Mouse (Mus musculus): ENCODE data around the gene Lyzl4. TPM values are rescaled to one million over a fixed set of nuclear protein-coding genes. Genes with fewer than 3 reads are reported as not detected.

Lyzl4 gene
- polyA plus RNA-seq, 1 experiment = 11.8 TPM

DNA sequence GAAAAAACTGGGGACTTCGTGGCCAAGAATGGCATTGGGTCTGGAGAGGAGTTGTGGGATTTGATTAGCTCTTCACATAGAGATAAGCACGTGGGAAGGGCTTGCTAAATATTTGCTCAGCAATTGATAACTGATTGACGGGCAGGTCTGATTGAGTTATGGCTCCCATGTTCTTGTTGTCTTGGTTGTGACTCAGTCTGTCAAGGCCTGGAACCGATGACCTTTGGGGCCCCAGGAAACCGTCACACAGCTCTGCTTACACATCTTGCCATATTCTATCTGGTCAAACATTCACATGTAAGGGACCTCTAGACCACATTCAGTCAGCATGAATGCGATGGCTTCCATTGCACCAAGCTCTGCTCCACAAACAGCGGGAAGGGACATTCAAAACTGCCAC is 16.4 kb upstream of the Lyzl4 start:
- TF ChIP-seq POLR2A (IDR thresholded peaks at IDR 0.05; ENCODE audit: borderline replicate concordance, low read depth, low read length) (no peak), CTCF (IDR thresholded peaks at IDR 0.05; ENCODE audit: low read depth, low read length) (no peak)
- no peaks in the 10 kb centered on the region for H3K4me1 ChIP-seq (ENCODE audit: control insufficient read depth, insufficient read depth, low read length)
- H3K4me3 ChIP-seq (ENCODE audit: insufficient read depth, low read length) = no peak overlapping the region
- H3K27ac ChIP-seq (ENCODE audit: insufficient read depth, low read depth, low read length) = no peak overlapping the region

DNA sequence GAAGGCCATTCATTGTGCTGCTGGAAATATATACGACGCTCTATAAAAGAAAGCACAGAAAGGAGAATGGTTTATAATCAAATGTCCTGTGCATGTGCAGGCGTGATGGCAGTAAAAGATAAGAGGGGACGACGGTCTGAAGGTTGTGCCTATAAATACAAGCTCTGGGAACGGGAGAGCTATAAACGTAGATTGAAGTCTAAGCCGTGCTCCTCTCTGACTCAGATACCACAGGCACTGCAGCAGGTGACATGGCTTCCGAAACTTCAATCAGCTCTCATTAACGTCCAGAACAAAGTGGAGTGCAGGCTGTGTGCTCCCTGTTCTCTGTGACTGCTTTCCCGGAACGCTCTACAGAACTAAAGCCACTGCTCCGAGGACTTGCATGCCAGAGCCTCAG is 15.2 kb upstream of the Lyzl4 start:
- Histone ChIP-seq H3K4me3 (ENCODE audit: insufficient read depth, low read length) (no peak overlapping the region), H3K4me1 (ENCODE audit: control insufficient read depth, insufficient read depth, low read length) (no peaks in the 10 kb centered on the region), H3K27ac (ENCODE audit: insufficient read depth, low read depth, low read length) (no peak overlapping the region)
- TF ChIP-seq CTCF (IDR thresholded peaks at IDR 0.05; ENCODE audit: low read depth, low read length) (no peak), POLR2A (IDR thresholded peaks at IDR 0.05; ENCODE audit: borderline replicate concordance, low read depth, low read length) (no peak)

DNA sequence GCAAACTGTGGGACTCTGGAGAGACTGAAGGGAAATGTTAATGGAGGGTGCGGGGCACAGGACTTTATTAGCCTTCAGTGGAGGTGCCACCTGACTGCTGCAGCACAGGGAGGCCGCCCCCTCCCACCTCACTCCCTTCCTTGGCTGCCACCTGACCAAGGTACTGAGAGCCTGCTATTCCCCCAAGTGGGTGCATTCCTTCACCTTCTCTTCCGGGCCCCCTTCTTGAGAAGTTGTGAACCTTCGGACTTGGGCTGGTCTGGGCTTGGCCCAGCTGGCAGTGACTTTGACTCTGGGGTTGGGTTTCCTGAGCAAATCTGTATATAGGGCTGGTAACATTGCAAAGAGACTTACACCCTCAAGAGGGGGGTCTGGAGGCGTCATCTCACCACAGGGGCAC is 14.4 kb upstream of the Lyzl4 start:
- H3K4me3 ChIP-seq (ENCODE audit: insufficient read depth, low read length) = no peak overlapping the region
- H3K27ac ChIP-seq (ENCODE audit: insufficient read depth, low read depth, low read length) = no peak overlapping the region
- TF ChIP-seq CTCF (IDR thresholded peaks at IDR 0.05; ENCODE audit: low read depth, low read length) (no peak), POLR2A (IDR thresholded peaks at IDR 0.05; ENCODE audit: borderline replicate concordance, low read depth, low read length) (no peak)
- H3K4me1 ChIP-seq (ENCODE audit: control insufficient read depth, insufficient read depth, low read length) = no peaks in the 10 kb centered on the region

DNA sequence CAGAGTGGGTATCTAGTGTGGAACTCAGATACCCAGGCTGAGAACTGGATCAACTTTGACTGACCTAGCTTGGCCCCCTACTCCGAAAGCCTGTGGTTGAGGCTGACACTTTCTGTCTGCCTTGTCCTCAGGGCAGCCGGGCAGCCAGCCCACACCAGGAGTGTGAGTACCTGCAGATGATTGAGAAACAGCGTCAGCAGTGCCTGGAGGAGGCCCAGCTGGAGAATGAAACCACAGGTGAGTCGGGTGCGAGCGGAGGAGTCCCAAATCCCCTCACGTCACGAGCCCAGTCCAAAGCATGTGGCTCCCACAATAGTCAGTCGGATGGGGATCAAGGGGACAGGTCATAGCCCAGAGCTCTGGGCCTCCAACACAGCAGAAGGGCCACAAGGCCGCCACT is 11.8 kb upstream of the Lyzl4 start:
- Histone ChIP-seq H3K27ac (ENCODE audit: insufficient read depth, low read depth, low read length) (no peak overlapping the region), H3K4me1 (ENCODE audit: control insufficient read depth, insufficient read depth, low read length) (no peaks in the 10 kb centered on the region)
- TF ChIP-seq POLR2A (IDR thresholded peaks at IDR 0.05; ENCODE audit: borderline replicate concordance, low read depth, low read length) (no peak), CTCF (IDR thresholded peaks at IDR 0.05; ENCODE audit: low read depth, low read length) (no peak)

DNA sequence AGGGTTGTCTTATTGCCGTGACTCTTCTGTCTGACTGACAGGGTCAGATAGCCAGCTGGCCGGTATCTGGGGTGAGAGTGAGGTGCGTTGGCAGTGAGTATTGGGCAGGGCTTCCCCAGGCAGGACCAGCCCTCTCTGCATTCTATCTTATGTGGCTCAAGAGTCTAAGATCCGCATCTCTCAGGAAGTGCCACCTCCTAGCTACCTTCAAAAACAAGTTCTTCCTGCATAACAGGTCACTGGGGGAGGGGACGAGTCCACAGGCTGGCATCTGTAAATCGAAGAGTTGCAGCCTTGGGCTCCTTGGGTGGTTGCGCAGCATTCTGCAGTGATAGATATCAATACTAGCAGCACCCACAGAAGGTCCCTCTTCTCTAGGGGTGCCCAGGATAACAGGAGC is 5.1 kb upstream of the Lyzl4 start:
- Histone ChIP-seq H3K4me3 (ENCODE audit: insufficient read depth, low read length) (no peak overlapping the region), H3K27ac (ENCODE audit: insufficient read depth, low read depth, low read length) (no peak overlapping the region), H3K4me1 (ENCODE audit: control insufficient read depth, insufficient read depth, low read length) (no peaks in the 10 kb centered on the region)
- no peak for TF ChIP-seq CTCF (IDR thresholded peaks at IDR 0.05; ENCODE audit: low read depth, low read length)
- TF ChIP-seq POLR2A (IDR thresholded peaks at IDR 0.05; ENCODE audit: borderline replicate concordance, low read depth, low read length) = no peak

More for the DNA sequence above, 11.8 kb upstream of the Lyzl4 start:
- no peak overlapping the region for H3K4me3 ChIP-seq (ENCODE audit: insufficient read depth, low read length)

DNA sequence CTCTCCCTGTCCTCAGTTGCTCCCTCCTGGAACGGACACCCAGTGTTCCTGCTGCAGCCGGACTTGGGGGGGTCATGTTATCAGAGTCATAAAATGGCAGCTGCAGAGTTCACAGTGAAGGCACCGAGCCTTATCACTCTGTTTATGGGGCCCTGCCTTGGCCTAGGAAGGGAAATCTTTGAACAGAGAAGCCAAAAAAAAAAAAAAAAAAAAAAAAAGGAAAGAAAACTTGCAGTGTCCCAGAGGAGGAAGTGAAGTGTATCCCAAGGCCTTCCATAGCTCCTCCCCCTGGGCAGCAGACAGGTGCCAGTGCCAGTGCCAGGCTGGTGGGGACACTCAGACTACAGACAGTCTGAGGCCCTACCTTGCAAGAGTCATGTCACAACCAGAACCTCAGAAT is 3.0 kb upstream of the Lyzl4 start:
- H3K4me3 ChIP-seq (ENCODE audit: insufficient read depth, low read length) = no peak overlapping the region
- TF ChIP-seq POLR2A (IDR thresholded peaks at IDR 0.05; ENCODE audit: borderline replicate concordance, low read depth, low read length) = no peak
- TF ChIP-seq CTCF (IDR thresholded peaks at IDR 0.05; ENCODE audit: low read depth, low read length) = no peak
- peaks cover 6% of the 10 kb centered on the region; the same call in 1 of the 2 replicates for H3K4me1 ChIP-seq (ENCODE audit: control insufficient read depth, insufficient read depth, low read length)
- H3K27ac ChIP-seq (ENCODE audit: insufficient read depth, low read depth, low read length) = no peak overlapping the region

DNA sequence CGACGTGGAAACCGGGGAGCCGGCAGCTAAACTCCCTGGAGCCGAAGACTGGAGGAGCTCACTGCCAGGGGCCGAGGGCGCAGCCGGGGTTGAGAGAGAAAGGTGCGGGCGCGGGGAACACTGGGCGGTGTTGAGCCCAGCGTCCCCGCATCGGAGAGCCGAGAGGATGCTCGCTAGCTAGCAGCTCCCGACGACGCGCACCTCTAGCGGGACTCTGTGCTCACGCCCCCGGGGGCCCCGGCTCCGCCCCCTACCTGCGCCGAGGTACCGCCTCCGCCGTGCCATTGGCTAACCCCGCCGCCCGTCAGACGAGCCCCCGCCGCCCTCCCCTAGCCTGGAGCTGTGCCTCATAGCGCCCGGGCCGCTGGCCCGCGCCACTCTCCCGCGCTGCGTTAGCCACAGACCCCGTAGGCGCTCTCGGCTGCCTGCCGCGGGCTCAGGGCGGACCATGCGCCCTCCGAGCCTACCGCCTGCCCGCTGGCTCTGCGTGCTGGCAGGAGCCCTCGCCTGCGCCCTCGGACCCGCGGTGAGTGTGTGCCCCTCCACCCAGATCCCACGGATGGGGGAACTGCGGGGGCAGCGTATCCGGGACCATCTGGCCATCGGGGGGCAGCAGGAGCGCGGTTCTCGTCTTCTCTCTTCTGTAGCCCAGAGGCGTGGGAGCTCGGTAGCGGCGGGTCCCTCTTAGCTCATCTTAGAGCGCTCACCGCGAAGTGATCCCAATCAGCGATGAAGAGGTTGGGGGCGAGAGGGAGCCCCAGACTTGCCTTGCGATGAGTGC is 695 bp upstream of the Lyzl4 start, which contains the start of gene Vipr1:
Gene Vipr1, plus strand, starts transcription at position 316 of the 781 bp plus-strand sequence.
- peak within 1 kb of the TSS; percentile 54 for H3K4me3 ChIP-seq (ENCODE audit: insufficient read depth, low read length)
- no peak for TF ChIP-seq CTCF (IDR thresholded peaks at IDR 0.05; ENCODE audit: low read depth, low read length)
- no peak for TF ChIP-seq POLR2A (IDR thresholded peaks at IDR 0.05; ENCODE audit: borderline replicate concordance, low read depth, low read length)

DNA sequence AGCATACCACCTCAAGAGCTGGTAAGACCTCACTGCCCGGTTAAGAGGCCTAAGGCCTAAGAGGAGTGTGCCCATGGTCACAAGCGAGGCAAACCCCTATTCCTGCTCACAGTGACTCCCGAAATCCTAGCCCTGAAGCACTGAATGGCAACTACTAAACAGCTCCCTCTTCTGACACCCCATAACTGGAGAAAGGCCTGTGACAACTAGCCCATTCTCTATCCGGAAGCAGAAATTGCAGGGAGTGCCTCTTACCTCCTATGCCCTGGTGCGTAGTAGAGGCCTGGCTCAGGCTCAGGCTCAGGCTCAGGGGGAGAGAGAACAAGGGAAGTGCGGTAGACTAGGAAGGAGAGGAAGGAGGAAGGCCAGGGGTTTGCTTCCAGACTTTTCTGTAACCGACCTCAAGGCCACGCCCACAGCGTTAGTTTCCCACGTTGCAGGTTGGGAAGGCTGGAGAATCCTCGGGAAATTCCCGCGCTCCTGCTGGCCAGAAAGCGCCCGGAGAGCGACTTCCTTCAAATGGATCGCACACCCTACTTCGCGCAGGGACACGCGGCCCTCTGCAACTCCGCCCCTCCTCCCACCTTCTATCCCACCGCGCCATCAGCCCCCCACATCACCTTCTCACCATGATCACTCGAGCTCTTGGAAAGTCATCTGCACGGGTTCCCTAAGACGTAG is 521 bp downstream of the Lyzl4 start:
- peaks cover 21% of the 10 kb centered on the region for H3K4me1 ChIP-seq (ENCODE audit: control insufficient read depth, insufficient read depth, low read length)
- no peak overlapping the region for H3K27ac ChIP-seq (ENCODE audit: insufficient read depth, low read depth, low read length)
- TF ChIP-seq CTCF (IDR thresholded peaks at IDR 0.05; ENCODE audit: low read depth, low read length) = no peak
- TF ChIP-seq POLR2A (IDR thresholded peaks at IDR 0.05; ENCODE audit: borderline replicate concordance, low read depth, low read length) = no peak
- peak overlapping the region; percentile 45 for H3K4me3 ChIP-seq (ENCODE audit: insufficient read depth, low read length)

More for the DNA sequence above, 695 bp upstream of the Lyzl4 start, which contains the start of gene Vipr1:
- Histone ChIP-seq H3K27ac (ENCODE audit: insufficient read depth, low read depth, low read length) (no peak within 1 kb of the TSS), H3K4me1 (ENCODE audit: control insufficient read depth, insufficient read depth, low read length) (peaks cover 11% of the 10 kb centered on the region)

DNA sequence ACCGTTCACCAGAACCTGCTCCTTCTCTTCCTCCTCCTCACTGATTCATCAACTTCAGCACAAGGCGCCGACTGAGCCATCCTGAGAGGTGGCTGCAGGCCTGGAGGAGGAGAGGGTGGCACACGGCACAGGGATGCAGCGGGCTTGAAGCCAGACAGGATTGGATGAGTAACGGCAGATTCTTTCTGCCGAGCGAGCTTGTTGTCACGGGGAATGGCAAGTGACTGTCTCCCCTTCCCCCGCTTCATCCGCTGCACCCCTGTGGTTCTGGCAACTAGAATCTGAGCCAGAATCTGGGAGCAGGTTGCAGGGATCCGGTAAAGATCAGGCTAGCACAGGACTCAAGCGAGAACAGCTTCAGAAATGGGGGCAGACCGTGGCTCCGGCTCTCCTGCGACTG is 2.1 kb downstream of the Lyzl4 start:
- no peak for TF ChIP-seq CTCF (IDR thresholded peaks at IDR 0.05; ENCODE audit: low read depth, low read length)
- Histone ChIP-seq H3K4me1 (ENCODE audit: control insufficient read depth, insufficient read depth, low read length) (peaks cover 32% of the 10 kb centered on the region), H3K27ac (ENCODE audit: insufficient read depth, low read depth, low read length) (no peak overlapping the region), H3K4me3 (ENCODE audit: insufficient read depth, low read length) (no peak overlapping the region)
